Mouse (Mus musculus) kidney, adult 11 months (tissue): ENCODE measurements around the gene A030014E15Rik.
"Not testable (repeated sequence)": the region's sequence is repeated elsewhere in the genome, so short reads cannot be mapped to it uniquely, and the experiment has no call there.

Experiments
- DNase-seq: peaks from one replicate; pipeline ENCODE4 v3.0.0; 2022

A030014E15Rik gene

DNA sequence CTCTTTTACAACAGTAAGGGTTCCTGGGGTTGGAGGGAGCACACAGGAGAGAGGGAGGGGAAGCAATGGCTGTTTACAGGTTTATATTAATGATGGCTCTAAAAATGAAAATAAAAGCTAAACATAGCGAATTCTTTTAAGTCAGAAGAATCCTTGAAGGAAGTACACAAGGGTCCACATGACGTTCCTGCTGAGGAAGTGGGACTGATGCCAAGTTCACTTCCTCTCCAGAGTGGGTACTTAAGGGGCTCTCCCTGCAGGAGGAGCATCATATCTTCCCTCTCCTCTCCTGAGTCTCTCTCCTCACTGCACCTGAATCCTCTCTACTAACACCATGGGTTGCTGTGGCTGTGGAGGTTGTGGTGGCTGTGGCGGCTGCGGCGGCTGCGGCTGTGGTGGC, at the start of gene A030014E15Rik:
TSS of gene A030014E15Rik (plus strand) at position 268 of the 400 bp plus-strand sequence.
- DNase-seq, result no peak

GRCm38 (mm10) chr1:82879172-82879571, 45.5 kb upstream of the A030014E15Rik start:
- no peak for DNase-seq

DNA sequence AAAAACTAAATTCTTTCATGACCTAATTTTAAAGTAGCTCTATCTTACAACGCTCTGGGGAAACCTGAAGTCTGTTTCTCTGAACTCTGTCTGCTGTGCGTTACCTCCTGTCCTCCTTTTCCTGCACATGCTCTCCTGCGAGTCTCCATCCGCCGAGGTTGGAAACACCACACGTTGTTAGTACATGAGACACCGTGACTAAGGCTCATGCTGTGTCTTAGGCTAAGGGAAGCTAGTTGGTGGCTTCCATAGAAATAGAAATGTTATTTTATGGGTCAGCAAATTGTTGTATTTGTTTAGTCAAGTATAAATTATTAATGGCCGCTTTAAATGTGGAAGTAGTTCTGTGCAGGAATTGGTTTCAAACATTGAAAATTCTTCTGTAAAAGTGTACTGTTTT, 44.5 kb upstream of the A030014E15Rik start:
- no peak for DNase-seq

- no peak for DNase-seq
Measured at GRCm38 (mm10) chr1:82893269-82893668, 31.4 kb upstream of the A030014E15Rik start.

DNA sequence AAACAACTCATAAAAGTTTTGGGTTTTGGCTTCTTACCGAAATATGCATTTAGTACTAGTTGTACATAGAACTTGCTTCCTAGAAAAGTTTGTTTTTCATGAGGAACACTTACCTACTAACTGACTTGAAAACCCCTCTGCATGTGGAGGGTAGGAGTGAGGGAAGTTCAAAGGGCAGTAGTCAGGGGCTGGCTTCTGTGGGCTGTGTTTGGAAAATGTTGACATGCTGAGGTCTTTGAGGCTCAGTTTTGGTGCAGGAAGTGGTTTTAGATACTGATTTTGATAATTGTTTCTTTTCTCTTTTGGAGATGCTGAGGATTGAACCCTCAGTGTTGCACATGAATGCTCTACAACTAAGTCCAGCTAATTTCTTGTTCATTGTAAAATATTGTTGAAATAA, 24.1 kb upstream of the A030014E15Rik start:
- DNase-seq, result no peak

DNA sequence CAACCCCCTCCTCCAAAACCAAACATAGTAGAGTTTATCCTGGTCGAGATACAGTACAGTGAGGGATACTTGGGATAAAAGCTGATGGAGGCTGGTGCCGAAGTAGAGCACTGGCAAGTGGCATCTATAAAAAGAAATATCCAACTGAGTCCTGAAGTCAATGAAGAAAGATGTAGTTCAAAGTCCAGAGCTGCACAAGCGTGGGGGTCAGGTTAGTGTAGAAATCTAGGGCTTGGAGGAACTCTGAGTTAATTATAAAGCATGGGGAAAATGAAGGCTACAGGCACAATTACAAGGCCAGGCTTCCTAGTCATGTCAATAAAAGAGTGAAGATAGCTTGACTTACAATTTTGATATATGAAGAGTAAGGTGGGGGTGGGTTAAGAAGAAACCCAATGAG, 23.5 kb upstream of the A030014E15Rik start:
- DNase-seq, result peak; percentile 22

DNA sequence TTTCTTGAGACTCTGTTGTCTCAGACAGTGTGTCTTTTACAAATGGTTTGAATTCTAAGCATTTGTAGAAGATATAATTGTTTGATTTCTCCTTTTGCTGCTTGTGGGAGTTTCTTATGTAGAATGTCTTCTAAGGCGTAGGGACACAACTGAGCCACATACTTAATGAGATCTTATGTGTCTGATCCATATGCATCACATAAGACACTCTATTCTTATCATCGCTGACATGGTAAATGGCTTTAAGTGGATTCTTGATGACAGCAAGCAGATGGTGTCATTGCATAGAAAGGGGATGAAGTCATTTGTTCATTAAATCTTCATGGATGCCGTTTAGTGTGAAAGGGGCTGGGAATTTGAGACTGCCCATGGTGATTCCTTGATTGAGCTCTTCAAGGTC, 18.8 kb upstream of the A030014E15Rik start:
- DNase-seq, result no peak

GRCm38 (mm10) chr1:82913025-82913424, 11.7 kb upstream of the A030014E15Rik start, which contains the start of gene A030005L19Rik:
A030005L19Rik (plus strand) TSS chr1:82913325.
- no peak for DNase-seq

DNA sequence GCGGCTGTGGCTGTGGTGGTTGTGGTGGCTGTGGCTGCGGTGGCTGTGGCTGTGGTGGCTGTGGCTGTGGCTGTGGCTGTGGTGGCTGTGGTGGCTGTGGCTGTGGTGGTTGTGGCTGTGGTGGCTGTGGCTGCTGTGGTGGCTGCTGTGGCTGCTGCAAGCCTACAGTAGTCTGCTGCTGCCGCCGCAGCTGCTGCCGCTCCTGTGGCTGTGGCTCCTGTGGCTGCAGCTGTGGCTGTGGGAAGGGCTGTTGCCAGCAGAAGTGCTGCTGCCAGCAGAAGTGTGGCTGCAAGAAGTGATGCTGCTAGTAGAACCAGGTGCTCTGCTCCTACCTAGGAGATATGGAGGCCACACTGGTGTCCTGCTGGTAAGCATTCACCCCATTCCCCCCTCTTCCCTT, 11.3 kb upstream of the A030014E15Rik start:
- not testable (repeated sequence) for DNase-seq

- not testable (repeated sequence) for DNase-seq
Measured at GRCm38 (mm10) chr1:82930558-82930957, 5.8 kb downstream of the A030014E15Rik start.

- not testable (repeated sequence) for DNase-seq
Measured at GRCm38 (mm10) chr1:82931326-82931725, 6.6 kb downstream of the A030014E15Rik start, which contains the start of gene Gm6217. Gm6217 (minus strand) TSS chr1:82931399.

- peak; percentile 66 for DNase-seq
Measured at GRCm38 (mm10) chr1:82938666-82939065, 13.9 kb downstream of the A030014E15Rik start.

- not testable (repeated sequence) for DNase-seq
Measured at GRCm38 (mm10) chr1:82942505-82942904, 17.8 kb downstream of the A030014E15Rik start.

GRCm38 (mm10) chr1:82943295-82943694, 18.6 kb downstream of the A030014E15Rik start, which contains the start of gene A030003K21Rik:
A030003K21Rik (minus strand) TSS chr1:82943388.
- not testable (repeated sequence) for DNase-seq

GRCm38 (mm10) chr1:82946029-82946428, 21.3 kb downstream of the A030014E15Rik start:
- DNase-seq, result not testable (repeated sequence)

GRCm38 (mm10) chr1:82948601-82949000, 23.9 kb downstream of the A030014E15Rik start:
- no peak for DNase-seq

DNA sequence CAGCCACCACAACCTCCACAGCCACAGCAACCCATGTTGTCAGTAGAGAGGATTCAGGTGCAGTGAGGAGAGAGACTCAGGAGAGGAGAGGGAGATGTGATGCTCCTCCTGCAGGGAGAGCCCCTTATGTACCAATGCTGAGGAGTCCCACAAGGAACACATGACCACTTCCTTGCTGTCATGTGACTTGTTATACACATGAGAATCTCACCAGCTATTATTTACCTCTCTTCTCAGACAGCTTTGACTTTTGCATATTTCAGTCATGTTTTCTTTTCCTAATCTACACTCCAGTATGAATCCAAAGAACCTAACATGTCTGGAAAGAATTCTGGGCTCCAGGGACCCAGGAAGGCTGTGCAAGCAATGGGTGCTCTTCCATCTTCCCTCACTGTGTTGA, 31.2 kb downstream of the A030014E15Rik start, which contains the start of gene Gm7544:
TSS of gene Gm7544 (minus strand) at position 101 of the 400 bp plus-strand sequence.
- not testable (repeated sequence) for DNase-seq

GRCm38 (mm10) chr1:82959870-82960385, 35.2 kb downstream of the A030014E15Rik start, which contains the start of gene Gm47955:
Gm47955 (plus strand) TSS chr1:82960286.
- no peak for DNase-seq

DNA sequence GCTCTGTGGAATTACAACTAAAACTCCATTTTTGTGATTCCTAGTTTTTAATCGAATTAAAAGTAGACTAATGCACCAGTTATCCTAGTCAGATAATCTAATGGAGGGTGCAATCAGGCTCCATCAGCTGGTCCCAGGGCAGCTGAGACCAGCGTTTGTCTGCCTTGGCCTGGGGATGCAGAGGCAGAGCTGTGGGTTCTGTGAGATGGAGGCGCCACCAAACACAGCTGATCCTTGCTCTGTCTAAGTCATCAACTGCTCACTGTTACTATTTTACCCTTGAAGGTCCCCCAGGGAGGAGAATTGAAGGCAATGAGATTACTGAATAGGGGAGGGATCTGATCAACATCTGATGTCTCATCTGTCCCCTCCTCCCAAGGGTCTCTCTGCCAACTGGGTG, 41.7 kb downstream of the A030014E15Rik start:
- DNase-seq, result no peak

DNA sequence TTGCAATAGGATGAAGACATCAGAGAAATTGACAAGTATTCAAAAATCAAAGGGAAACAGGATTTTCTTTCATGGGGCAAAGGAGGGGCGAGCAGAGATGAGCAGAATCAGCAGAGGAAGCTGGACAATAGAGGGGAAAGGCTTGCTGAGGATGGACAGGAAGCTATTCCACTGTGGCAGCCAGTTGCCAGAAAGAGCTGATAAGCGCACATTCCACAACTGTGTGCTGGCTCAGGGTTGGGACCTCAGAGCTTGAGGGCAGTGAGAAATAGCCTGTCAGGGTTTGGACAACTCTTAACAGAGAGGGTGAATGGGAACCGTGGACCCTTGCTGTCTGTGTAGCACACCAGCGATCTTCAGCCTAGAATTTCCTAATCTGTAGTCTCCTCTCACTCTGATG, 47.3 kb downstream of the A030014E15Rik start:
- no peak for DNase-seq

DNA sequence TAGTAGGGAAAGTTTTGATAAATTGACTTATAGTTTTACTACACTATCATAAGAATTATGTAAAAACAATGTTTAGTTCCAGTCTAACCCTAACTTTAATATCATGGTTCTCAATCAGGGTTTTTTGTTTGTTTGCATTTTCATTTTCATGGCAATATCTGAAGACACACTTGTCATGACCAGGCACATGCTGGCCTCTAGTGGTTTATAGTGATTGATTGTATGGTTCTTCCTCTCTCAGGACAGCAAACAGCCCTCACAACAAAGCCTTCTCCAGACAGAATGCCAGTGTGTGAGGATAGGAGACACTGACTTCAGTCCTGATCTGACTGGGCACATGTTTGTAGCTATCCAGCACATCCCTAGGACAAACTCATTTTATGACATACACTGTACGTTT, 48.5 kb downstream of the A030014E15Rik start:
- no peak for DNase-seq

GRCm38 (mm10) chr1:82973901-82974300, 49.2 kb downstream of the A030014E15Rik start:
- DNase-seq, result no peak

GRCm38 (mm10) chr1:82974342-82974741, 49.6 kb downstream of the A030014E15Rik start:
- no peak for DNase-seq
